Mouse (Mus musculus) mammary gland, adult 2 months (tissue): ENCODE data around the gene Gapdh. TPM values are rescaled to one million over a fixed set of nuclear protein-coding genes. Genes with fewer than 3 reads are reported as not detected.

ENCODE experiments used
- polyA plus RNA-seq: library from polyadenylated mRNA; depleted of rRNA; stranded (reverse); fragments of >200 nt; gene quantifications from 2 replicates; pipeline ENCODE4 v1.2.3, GENCODE M21; 2012; ENCODE audit warnings: low replicate concordance; rRNA removed

Gene Gapdh
- polyA plus RNA-seq = 3,410 and 6,480 TPM in 2 replicates

GRCm38 (mm10) chr6:125166051-125166751 lies at the start of gene Gapdh:
Gene Gapdh (minus strand): TSS chr6:125166467.

DNA sequence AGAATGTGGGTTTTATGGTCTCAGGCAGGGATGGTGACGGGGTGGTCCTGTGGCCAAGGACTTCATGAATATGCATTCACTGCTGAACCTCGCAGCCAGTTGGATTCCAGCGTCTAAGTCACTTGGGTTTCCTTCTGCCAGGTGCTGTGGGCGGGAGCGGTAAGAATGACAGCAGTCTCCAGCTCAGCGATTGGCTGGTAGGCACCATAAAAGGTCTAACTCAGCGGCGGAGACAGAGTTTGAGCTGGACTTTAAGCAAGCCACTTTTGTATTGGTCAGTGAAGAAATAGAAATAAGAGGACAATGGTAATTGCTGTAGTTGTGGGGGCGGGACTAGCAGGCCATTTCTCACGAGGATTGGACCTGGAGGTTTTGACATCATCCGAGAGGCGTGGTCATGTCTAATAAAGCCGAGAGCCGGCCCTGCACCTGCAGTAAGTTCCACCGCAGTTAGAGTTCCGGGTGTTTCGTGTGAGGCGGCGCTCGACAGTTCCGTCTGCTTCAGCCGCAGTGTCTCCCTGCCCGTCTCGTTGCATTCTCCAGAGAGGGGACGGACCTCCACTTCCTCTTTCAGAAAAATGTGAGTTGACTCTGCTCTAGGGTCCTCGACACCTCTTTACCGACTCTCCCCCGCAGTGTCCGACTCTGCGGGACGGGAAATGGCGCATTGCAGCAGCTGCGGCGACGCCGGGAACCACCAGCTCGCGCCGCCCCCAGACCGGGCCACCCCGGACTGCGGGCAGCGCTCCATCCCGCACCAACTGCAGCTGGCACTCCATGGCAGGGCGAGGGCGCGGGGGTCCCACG lies 49.1 kb upstream of the Gapdh start, which contains the start of gene Vamp1:
Gene Vamp1, plus strand, starts transcription at position 404 of the 807 bp plus-strand sequence.

GRCm38 (mm10) chr6:125191332-125192015 lies 25.2 kb upstream of the Gapdh start, which contains the start of the genes Ncapd2 and Mrpl51:
Gene Ncapd2 (minus strand): TSS chr6:125191701.
Gene Mrpl51 (plus strand): TSS chr6:125191801.

DNA sequence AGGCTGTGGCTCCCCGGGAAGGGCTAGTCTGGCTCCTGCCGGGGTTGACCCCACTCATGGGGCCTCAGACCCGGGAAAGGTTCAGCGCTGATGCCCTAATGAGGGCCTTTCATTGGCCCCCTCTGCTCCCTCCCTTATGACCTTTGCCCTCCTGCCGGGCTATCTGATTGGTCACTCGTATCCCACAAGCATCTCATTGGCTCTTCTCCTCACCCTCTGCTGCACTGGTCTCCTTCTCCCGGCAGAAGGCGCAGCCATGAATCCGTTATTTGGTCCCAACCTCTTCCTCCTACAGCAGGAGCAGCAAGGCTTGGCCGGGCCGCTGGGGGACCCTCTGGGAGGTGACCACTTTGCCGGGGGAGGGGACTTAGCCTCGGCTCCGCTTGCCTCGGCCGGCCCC lies 21.3 kb downstream of the Gapdh start, which contains the start of gene Iffo1:
Gene Iffo1, plus strand, starts transcription at position 241 of the 400 bp plus-strand sequence.

GRCm38 (mm10) chr6:125131302-125132156 lies 34.7 kb downstream of the Gapdh start, which contains the start of gene Nop2:
Gene Nop2 (plus strand): TSS chr6:125131909.

Other genes starting within 250 kb of the Gapdh start
- 1,592 and 1,640 TPM in 2 replicates for gene Ptms, start 246.4 kb downstream of the Gapdh start, polyA plus RNA-seq
- gene Mlf2, start 235.1 kb downstream of the Gapdh start, polyA plus RNA-seq = 328 and 380 TPM in 2 replicates
- gene Cops7a, start 200.9 kb downstream of the Gapdh start, polyA plus RNA-seq = 176 and 323 TPM in 2 replicates
- 5.0 and 7.7 TPM in 2 replicates for gene Pianp, start 169.8 kb downstream of the Gapdh start, polyA plus RNA-seq
- gene Zfp384, start 157.3 kb downstream of the Gapdh start, polyA plus RNA-seq = 61.5 and 67.0 TPM in 2 replicates
- 37.4 and 67.5 TPM in 2 replicates for gene Ing4, start 126.7 kb downstream of the Gapdh start, polyA plus RNA-seq
- 29.9 and 38.8 TPM in 2 replicates for gene Acrbp, start 116.8 kb downstream of the Gapdh start, polyA plus RNA-seq
- 26.4 and 31.1 TPM in 2 replicates for gene Lpar5, start 98.5 kb downstream of the Gapdh start, polyA plus RNA-seq
- 30.4 and 134 TPM in 2 replicates for gene Chd4, start 70.5 kb downstream of the Gapdh start, polyA plus RNA-seq
- 15.3 and 15.5 TPM in 2 replicates for gene Nop2, start 34.6 kb downstream of the Gapdh start, polyA plus RNA-seq
- gene Iffo1, start 21.2 kb downstream of the Gapdh start, polyA plus RNA-seq = 32.1 and 52.1 TPM in 2 replicates
- 39.1 and 40.1 TPM in 2 replicates for gene Ncapd2, start 25.2 kb upstream of the Gapdh start, polyA plus RNA-seq
- 46.4 and 62.9 TPM in 2 replicates for gene Mrpl51, start 25.3 kb upstream of the Gapdh start, polyA plus RNA-seq
- gene Vamp1, start 49.1 kb upstream of the Gapdh start, polyA plus RNA-seq = 28.7 and 36.3 TPM in 2 replicates
- 26.1 and 32.6 TPM in 2 replicates for gene Tapbpl, start 65.4 kb upstream of the Gapdh start, polyA plus RNA-seq
- 61.3 and 95.2 TPM in 2 replicates for gene Cd27, start 70.5 kb upstream of the Gapdh start, polyA plus RNA-seq
- 0.14 TPM in 1 of 2 replicates, not detected in the other for gene Tuba3a, start 119.6 kb upstream of the Gapdh start, polyA plus RNA-seq
- 84.9 and 110 TPM in 2 replicates for gene Ltbr, start 147.4 kb upstream of the Gapdh start, polyA plus RNA-seq
- gene Scnn1a, start 154.2 kb upstream of the Gapdh start, polyA plus RNA-seq = 14.9 and 18.5 TPM in 2 replicates
- 184 and 196 TPM in 2 replicates for gene Tnfrsf1a, start 182.9 kb upstream of the Gapdh start, polyA plus RNA-seq
- 4.0 and 4.1 TPM in 2 replicates for gene Plekhg6, start 214.3 kb upstream of the Gapdh start, polyA plus RNA-seq